12 mouse cellular contexts compared by ENCODE assay signal in genomic region chr2:117455740-117456455, GRCm38 (mm10).
DNase-seq lines count a peak whose midpoint lies in the region; ATAC-seq and TF ChIP-seq lines count a peak whose summit lies in the region.
"Had no signal": no experiment of that assay in that cellular context is flagged by ENCODE, and none has a peak within 500 bp of the region (broad histone marks: within the 10 kb centered on the region; RNA-seq: fewer than 3 reads in every experiment).

No protein-coding gene starts in this region.

- 58% methylated on average over 7 of the region's 7 CpGs for WGBS in hindbrain, embryonic 10.5 days
- WGBS in midbrain, embryonic 12.5 days, result 24% methylated on average over 7 of the region's 7 CpGs

- no peak overlapping the region for H3K4me2 ChIP-seq in midbrain, embryonic 12.5 days (replicated peaks)
- H3K4me2 ChIP-seq: heart, embryonic 11.5 days had no signal

- no peaks in the 10 kb centered on the region for H3K27me3 ChIP-seq in hindbrain, embryonic 10.5 days (ENCODE audit: insufficient read depth, poor library complexity, severe bottlenecking)
- H3K27me3 ChIP-seq in midbrain, embryonic 12.5 days, result peaks cover 5% of the 10 kb centered on the region

- H3K4me1 ChIP-seq in hindbrain, embryonic 10.5 days (replicated peaks), result peaks cover 17% of the 10 kb centered on the region
- peaks cover 14% of the 10 kb centered on the region for H3K4me1 ChIP-seq in midbrain, embryonic 12.5 days

- no peak overlapping the region for H3K4me3 ChIP-seq in hindbrain, embryonic 10.5 days
- no peak overlapping the region for H3K4me3 ChIP-seq in midbrain, embryonic 12.5 days

- no peaks in the 10 kb centered on the region for H3K36me3 ChIP-seq in hindbrain, embryonic 10.5 days
- H3K36me3 ChIP-seq in midbrain, embryonic 12.5 days, result no peaks in the 10 kb centered on the region

- H3K9ac ChIP-seq in midbrain, embryonic 12.5 days (replicated peaks), result no peak overlapping the region

- peak; percentile 89 for ATAC-seq in midbrain, embryonic 12.5 days (ENCODE audit: low FRiP score, low read depth)

- 0 out of 2 replicates have a peak overlapping the region, but pooled peaks have one; percentile 66 for H3K27ac ChIP-seq in hindbrain, embryonic 10.5 days
- peak overlapping the region; percentile 25; the same call in 1 of the 2 replicates for H3K27ac ChIP-seq in midbrain, embryonic 12.5 days (replicated peaks)
- H3K27ac ChIP-seq: macrophage had no signal

- peak; percentile 55 for DNase-seq in heart, adult 11 months
- DNase-seq in heart, adult 8-10 months (ENCODE audit: low spot score), result no peak
- DNase-seq in brain, embryonic 14.5 days (ENCODE audit: low read depth), result peak; percentile 77
- DNase-seq in hindbrain, embryonic 10.5 days (ENCODE audit: low spot score), result no peak
- DNase-seq in adrenal gland, adult 8-10 months, result no peak
- DNase-seq in cerebellum, adult 11-12 months, result no peak
- no peak for DNase-seq in left cerebral cortex, adult 18-20 months (ENCODE audit: low spot score in 2 of 2)
- DNase-seq: adrenal gland, adult 2 months; kidney, adult 18-20 months had no signal

- no peak for TF ChIP-seq CTCF in brain, embryonic 14.5 days (IDR thresholded peaks at IDR 0.05; ENCODE audit: borderline replicate concordance, extremely low read depth, insufficient read depth, insufficient read length)

- TF ChIP-seq POLR2A in brain, embryonic 14.5 days (IDR thresholded peaks at IDR 0.05; ENCODE audit: borderline replicate concordance, extremely low read depth, insufficient read depth, insufficient read length, poor library complexity, severe bottlenecking), result no peak

- H3K9me3 ChIP-seq in hindbrain, embryonic 10.5 days, result no peaks in the 10 kb centered on the region
- H3K9me3 ChIP-seq in midbrain, embryonic 12.5 days, result no peaks in the 10 kb centered on the region

Comparison
In these comparisons a context has a peak if more than half of its experiments do, and no peak if none do; other contexts are left out.
1. DNase-seq: peak in heart, adult 11 months (single experiment) and brain, embryonic 14.5 days (single experiment); none in heart, adult 8-10 months (single experiment), hindbrain, embryonic 10.5 days (single experiment), adrenal gland, adult 8-10 months (single experiment), cerebellum, adult 11-12 months (single experiment) and left cerebral cortex, adult 18-20 months (0 of 2).